Mouse (Mus musculus) spleen, postnatal 14 days (tissue): ENCODE measurements at regions not wholly inside any gene's neighbourhood (a gene's known extent, or its start where the extent isn't known, plus 50 kb on each side); places are given as distances from the start of the nearest gene placed in this dataset.

Source experiments
- DNase-seq, 2 experiments: peaks; one replicate each; pipeline ENCODE4 v3.0.0; 2021 to 2022; ENCODE audit warnings: low spot score in 2 of 2

DNA sequence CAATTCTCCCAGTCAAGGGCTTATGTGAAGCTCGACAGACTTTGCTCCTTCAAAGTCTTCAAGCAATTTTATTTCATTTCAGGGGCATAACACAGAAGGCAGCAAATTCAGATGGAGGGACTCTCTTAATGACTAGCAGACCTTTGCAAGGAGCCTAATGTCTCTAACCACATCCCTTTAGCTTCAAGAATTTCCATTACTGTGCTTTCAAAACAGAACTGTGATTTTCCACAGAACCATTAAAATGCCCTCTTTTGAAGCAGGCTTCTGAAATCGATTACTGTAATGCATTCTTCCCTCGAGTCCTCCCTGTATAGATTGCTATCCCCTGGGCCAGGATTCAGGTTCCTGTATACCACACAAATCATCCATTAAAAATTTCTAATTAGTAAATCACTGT is 80.9 kb upstream of the Tac1 start:
- no peak for DNase-seq

GRCm38 (mm10) chr6:7476907-7477306 is 77.8 kb upstream of the Tac1 start:
- no peak for DNase-seq

GRCm38 (mm10) chr6:7494299-7494698 is 60.4 kb upstream of the Tac1 start:
- no peak for DNase-seq

DNA sequence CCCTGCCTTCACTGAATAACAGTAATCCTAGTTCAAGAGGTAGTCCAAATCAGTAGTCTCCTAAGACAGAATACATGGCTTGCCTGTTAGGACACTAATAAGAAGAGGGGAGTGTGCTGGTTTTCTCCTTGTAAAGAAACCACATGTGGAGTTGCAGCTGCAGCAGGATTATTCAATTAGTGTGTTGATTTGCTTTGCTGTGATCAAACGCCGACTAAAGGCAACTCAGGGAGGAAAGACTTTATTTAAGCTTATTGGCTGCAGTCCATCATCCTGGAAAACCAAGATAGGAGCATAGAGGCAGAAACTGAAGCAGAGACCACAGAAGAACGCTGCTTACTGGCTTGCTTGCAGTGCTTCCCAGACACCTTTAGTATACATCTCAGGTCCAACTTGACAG is 57.9 kb upstream of the Tac1 start:
- DNase-seq, result no peak
